Mouse (Mus musculus) granulocyte monocyte progenitor cell, adult 5-6 weeks (primary cell): ENCODE data around the gene Dffa. TPM values are rescaled to one million over a fixed set of nuclear protein-coding genes. Genes with fewer than 3 reads are reported as not detected.
A peak's percentile ranks its signal among the peaks of the same experiment; 100 is the strongest.

Experiments used
- ATAC-seq: replicated peaks from 2 replicates; pipeline ENCODE4 v1.8.0; 2016; ENCODE audit warnings: mild to moderate bottlenecking, moderate TSS enrichment, inconsistent platforms; ENCODE audit not compliant: poor library complexity, severe bottlenecking
- total RNA-seq, 2 experiments: library from RNA; stranded (forward) in 1 of 2; stranded (reverse) in 1 of 2; fragments of 200-712, 200-1000 nt in 1 of 2; fragments of >200 nt in 1 of 2; fragmentation: Nextera tagmentation in 1 of 2; gene quantifications; 2 replicates each; pipeline ENCODE4 v1.2.3; 2014 to 2017

Gene Dffa
- 20.7 and 24.6 TPM in 2 replicates for total RNA-seq (2014; fragmentation: Nextera tagmentation)
- 20.3 and 26.8 TPM in 2 replicates for total RNA-seq (2017)

- ATAC-seq: peak; percentile 90
Observed at GRCm38 (mm10) chr4:149103875-149104561, at the start of gene Dffa. TSS of gene Dffa (plus strand) at chr4:149104146.

DNA sequence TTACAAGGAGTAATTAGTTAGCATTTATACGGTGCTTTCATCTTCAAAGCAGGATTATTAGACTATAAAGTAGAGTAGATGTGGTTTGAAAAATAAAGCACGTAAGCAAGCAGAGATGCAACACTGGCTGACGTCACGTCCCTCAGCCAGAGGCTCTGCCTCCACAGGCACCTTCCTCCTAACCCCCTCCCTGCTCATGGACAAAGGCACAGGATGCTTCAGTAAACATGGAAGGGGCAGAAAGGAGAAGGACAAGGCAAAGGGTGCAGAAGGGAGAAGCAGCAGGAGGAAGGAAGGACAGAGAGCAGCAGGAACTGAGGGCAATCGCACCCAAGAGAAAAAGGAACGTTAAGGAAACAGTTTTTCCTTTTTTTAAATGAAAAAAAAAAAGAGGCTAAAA lies 48.1 kb upstream of the Dffa start:
- ATAC-seq: peak; percentile 56

DNA sequence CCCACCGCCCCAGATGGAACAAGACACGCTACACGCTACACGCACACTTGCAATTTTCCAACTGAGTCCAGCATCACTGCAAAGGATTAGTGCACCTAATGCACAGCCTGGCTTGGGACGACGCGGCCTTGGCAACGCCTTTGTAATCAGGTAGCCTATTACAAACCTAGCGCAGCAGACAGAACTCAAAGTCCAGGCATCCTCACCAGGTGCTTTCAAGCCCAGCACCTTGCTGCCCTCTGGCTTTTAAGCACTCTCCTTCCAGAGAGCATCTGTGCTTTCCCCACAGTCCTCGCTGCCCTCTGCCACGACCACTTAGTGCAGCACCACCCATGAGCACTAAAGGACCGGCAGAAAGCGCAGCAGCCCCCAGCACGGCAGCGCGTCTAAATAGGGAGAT lies 47.0 kb upstream of the Dffa start:
- ATAC-seq: no peak

GRCm38 (mm10) chr4:149057470-149057869 lies 46.5 kb upstream of the Dffa start:
- no peak for ATAC-seq

DNA sequence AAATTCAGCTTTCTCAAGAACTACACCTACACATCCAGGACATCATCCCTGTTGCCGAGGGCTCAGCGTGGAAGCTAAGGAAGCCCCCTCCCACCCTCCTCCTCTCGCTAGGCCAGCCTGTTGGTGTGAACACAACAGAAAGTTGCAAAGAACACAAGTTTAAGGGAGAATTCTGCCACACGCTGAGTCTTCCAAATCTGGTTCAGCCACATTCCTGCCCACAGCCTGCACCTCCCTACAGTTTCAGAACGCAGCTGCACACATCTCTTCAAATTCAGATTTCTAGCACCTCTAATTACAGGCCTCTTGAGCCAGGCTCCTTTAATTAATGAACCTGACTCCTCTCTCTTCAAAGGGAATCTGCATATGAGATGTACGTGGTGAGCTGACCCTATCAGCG lies 45.6 kb upstream of the Dffa start:
- ATAC-seq: no peak

- no peak for ATAC-seq
Observed at GRCm38 (mm10) chr4:149059713-149060112, 44.2 kb upstream of the Dffa start.

DNA sequence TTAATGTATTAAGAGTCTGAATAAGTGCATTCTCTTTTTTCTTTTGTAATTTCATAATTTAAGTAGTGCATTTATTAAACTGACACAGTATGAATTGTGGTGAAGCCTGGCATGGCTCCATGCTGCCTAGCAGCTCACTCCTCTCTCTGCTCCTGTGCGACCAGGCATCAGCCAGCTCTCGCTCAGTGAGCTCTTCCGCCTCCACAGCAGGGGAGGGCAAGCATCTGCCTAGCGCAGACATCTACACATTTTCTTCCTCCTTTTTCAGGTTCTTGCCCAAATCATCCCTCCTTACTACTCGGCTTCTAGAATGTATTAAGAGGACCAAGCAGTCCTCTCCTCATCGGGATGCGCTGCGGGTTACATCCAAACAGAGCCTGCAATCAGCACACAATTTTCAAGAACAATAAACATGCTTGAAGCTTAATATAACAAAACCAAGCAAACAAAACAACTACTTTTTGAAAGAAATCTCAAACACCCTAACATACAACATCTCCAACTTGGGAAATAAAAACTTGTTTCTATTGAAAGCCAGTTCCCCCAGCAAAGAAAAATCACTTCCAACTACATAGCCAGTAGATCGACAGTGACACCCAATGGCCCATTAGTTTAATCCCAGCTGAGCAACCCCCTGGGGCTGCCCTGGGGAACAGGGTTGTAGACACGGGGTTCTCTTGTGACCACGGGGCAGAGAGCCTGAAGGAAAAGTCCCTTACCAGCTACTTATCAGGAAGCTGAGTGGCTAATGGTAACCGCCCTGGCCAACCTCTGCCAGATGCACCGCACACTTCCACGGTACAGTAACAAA lies 43.1 kb upstream of the Dffa start:
- ATAC-seq: no peak

GRCm38 (mm10) chr4:149061432-149061718 lies 42.6 kb upstream of the Dffa start:
- ATAC-seq: no peak

DNA sequence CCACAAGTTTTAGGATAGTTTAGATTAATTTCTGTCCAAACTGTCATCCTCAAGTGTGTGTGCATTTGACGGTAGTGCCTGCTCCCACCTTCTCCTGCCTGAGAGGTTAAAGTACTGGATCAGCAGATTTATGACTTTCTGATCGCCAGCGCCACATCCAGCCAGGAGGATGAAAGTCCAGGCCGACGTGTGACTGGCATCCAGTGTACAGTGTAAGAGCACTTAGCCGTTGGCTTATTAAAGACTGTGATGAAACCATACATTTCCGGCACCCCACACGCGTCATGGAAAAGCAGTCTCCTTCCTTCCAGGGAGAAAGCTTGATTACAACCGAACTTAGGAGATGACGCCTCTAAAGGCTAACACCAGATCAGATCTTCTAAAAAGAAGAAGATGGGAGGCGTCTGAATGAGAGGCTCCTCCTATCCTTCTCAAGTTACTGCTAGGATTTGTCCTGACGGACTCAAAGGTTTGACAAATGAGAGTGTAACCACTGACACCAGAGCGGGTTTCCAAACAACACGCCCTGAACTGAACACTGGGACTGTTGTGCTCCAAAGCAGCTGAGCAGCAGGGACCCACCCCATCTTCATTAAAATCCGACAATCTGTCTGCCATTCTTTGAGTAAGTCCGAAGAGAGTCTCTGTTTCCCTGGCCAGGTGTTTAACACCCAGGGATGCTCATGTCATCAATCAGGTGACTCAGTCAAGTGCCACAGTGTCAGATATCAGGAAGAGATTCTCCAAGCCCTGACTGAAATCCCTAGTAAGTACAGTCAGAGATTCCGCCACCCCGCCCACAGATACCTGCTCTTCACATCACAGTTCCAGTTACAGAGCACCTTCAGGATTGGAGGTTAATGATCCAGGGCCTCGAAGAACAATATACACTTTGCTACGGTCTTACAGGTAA lies 41.3 kb upstream of the Dffa start:
- ATAC-seq: no peak

GRCm38 (mm10) chr4:149064061-149064854 lies 39.7 kb upstream of the Dffa start:
- ATAC-seq: no peak

DNA sequence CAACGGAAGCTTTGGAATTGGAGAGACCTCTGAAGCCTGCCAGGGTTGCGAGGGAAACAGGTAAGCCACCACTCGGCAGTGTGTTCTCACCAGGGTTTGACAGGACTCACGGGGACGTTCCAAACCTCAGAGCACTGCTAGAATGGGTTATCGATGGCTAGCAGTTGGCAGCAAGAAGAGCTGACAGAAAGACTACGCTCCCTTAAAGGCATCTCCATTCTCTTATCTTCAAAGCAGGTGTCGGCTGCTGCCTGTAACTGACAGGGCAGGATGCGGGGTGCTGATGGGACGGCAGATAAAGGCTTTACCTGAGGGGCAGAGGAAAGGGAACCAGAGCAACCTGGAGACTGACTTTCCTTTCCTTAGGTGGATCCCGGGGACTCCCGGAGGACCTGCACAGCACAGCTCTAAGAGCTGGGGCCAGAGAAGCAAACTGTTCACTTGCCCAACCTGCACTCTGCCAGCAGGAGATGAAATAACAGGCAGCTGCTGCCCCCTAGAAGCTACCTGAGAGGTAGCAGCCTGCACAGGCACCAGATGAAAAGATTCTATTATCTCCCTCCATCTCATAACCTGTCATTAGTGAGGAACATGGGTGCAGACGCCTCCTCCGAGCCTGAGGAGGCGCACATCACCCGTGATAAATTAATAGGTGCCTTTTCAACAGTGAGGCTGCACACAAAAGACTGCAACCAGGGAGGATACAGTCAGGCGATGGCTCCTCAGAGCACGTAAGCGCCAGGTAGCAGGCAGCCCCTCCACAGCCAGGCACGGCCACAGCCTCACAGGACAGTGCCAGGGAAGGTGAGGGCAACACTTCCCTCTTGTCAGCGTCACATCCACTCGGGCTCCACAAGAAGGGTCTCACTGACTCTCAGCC lies 37.0 kb upstream of the Dffa start:
- ATAC-seq: no peak

DNA sequence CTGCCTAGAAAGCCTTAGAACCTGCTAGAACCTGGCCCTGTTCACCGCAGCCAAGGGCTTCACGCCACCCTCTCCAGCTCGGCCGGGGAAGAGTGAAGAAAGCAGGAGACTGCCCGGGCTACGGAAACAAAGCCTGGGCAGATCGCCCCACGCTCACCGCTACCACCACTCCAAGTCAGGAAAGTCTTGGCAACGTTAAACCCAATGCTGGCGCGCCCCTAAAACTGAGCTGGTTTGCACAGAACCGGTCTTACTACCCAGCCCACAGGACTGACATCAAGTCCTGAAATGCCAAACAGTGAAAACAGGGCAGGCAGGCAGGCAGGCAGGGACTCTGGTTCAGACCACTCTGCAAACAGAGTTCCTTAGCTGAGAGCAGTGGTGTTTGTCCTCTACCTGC lies 28.9 kb upstream of the Dffa start:
- ATAC-seq: no peak

DNA sequence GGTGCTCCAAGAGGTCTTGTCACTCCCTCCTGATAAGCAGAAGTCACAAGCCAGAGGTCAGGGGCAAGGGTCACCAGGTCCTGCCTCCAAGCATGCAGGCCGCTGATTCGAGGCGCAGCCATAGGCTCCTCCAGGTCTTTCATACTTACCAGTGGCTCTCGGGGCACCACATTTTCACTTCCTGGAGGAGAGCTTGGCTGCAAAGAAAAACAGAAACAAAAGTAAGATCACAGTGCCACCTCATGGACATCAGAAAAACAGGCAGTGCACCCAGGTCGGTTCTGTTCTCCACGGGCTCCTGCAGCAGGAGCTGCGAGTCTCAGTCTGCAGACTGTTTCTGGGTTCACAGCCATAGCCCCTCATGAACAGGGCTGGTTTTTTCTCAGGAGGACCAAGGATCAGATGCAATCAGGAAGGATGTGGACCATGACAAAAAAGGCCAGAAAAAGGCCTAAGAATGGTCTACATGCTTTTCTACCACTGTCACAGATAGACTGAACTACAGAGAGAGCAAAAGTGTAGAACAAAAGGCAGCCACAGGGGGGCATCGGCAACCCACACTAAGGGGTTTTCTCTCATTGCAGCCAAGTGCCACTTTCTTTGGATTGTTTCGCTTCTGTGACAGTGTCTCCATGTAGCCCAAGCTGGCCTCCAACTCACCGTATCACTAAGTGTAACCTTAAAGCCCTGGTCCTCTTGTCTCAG lies 27.9 kb upstream of the Dffa start:
- peak; percentile 89 for ATAC-seq

DNA sequence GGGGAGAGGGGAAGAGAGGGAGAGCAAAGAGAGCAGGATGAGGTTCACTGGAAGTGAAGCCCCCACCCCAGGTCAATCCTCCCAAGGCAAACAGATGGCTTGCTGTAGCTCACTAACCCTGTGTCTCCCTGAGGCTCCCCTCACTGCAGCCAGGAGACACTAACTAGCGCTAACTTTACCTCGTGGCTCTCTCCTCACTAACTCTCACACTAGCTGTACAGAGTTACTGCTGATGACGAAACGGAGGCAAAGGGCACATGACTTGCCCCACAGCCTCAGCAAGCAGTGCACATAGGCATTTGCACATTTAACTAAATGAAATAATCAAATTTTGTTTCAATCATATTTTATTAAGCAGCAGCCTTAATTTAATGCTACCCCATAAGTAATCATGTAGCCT lies 25.7 kb upstream of the Dffa start:
- no peak for ATAC-seq

DNA sequence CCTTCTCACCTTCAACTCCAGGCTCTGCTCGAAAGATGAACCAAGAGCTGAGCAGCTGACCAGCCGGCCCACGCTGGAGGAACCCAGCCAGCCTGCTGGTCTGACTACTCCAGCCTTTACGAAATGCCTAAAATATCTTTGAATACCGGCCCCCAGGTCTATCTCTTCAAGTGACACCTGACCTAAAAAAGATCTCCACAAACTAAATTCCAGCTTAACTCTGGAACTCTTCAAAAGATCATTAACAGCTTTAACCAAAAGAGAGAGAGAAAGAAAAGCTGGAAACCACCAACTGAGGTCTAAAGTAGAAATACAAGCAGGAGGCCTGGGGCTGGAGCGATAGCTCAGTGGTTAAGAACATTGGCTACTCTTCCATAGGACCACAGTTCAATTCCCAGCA lies 24.3 kb upstream of the Dffa start:
- ATAC-seq: no peak

DNA sequence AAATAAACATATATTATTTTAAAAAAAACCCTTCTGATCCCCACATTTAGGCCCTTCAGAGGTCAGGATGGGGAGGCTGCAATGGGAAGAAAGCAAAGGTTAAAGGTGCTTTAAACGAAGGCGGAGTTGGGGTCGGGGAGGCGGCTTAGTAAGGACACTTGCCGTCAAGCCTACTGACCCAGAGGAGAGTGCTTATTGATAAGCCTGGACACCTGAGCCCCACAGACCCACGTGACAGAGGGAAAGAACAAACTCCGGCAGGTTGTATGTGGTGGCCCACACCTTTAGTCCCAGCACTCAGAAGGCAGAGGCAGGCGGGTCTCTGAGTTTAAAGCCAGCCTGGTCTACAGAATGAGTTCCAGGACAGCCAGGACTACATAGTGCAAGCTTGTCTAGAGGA lies 23.8 kb upstream of the Dffa start:
- no peak for ATAC-seq

GRCm38 (mm10) chr4:149081528-149081927 lies 22.4 kb upstream of the Dffa start:
- no peak for ATAC-seq

- no peak for ATAC-seq
Observed at GRCm38 (mm10) chr4:149085381-149085780, 18.6 kb upstream of the Dffa start.

DNA sequence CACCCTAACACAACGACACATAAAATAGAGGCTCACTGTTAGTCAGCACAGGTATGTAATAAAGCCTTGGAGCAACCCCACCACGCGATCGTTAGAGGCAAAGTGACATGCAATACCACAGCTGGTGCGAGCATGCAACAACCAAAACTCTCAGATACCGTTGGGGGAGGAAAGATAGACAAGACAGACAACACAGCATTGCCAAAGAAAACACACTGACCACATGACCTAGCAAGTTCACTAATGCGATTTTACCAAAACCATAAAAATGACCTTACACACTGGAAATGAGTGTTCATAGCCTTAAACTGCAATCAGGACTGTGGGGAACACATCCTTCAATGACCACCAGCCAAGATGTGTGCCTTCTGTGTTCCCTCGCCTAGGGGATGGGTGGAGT lies 12.6 kb upstream of the Dffa start:
- no peak for ATAC-seq
